Mouse (Mus musculus) liver, embryonic 13.5 days (tissue): ENCODE data around the gene Insr. TPM values are rescaled to one million over a fixed set of nuclear protein-coding genes. Genes with fewer than 3 reads are reported as not detected.

Experiments used
- ATAC-seq: fragments of 200-750 bp; cut with Nextera tagmentation; 2 replicates; pipeline ENCODE4 v1.8.0; 2017; ENCODE audit warnings: low read depth, mild to moderate bottlenecking, moderate number of reproducible peaks, moderate library complexity
- DNase-seq: peaks from one replicate; pipeline ENCODE4 v3.0.0; 2022
- H3K27ac ChIP-seq: fragments of 300-500 bp; sonication (generic); 2 replicates; pipeline ENCODE4 v1.5.1; 2015; ENCODE audit warnings: moderate library complexity, mild to moderate bottlenecking, inconsistent platforms
- H3K27me3 ChIP-seq: fragments of 300-500 bp; sonication (generic); 2 replicates; pipeline ENCODE4 v1.6.1; 2015; ENCODE audit warnings: mild to moderate bottlenecking, inconsistent platforms
- H3K36me3 ChIP-seq: fragments of 300-500 bp; sonication (generic); 2 replicates; pipeline ENCODE4 v1.6.1; 2015; ENCODE audit warnings: mild to moderate bottlenecking, inconsistent platforms
- H3K4me1 ChIP-seq: fragments of 300-500 bp; sonication (generic); replicated peaks from 2 replicates; pipeline ENCODE4 v1.6.1; 2015; ENCODE audit warnings: inconsistent platforms
- H3K4me2 ChIP-seq: fragments of 300-500 bp; sonication (generic); 2 replicates; pipeline ENCODE4 v1.6.1; 2015; ENCODE audit warnings: inconsistent platforms, mild to moderate bottlenecking, moderate library complexity
- H3K4me3 ChIP-seq: fragments of 300-500 bp; sonication (generic); replicated peaks from 2 replicates; pipeline ENCODE4 v1.5.1; 2015; ENCODE audit warnings: mild to moderate bottlenecking, inconsistent platforms
- H3K9ac ChIP-seq: fragments of 300-500 bp; sonication (generic); 2 replicates; pipeline ENCODE4 v1.6.1; 2015; ENCODE audit warnings: mild to moderate bottlenecking, inconsistent platforms
- H3K9me3 ChIP-seq: fragments of 300-500 bp; sonication (generic); replicated peaks from 2 replicates; pipeline ENCODE4 v1.6.1; 2016; ENCODE audit warnings: inconsistent platforms
- WGBS: fragments of 180-500 bp; shearing (Covaris S2); methylation state at CpG from one replicate; pipeline ENCODE4 v1.1.7; 2015; ENCODE audit not compliant: insufficient replicate concordance; 5-methylcytosine and 5-hydroxymethylcytosine counted together
- polyA plus RNA-seq: library from polyadenylated mRNA; unstranded; fragments of >200 nt; fragmentation: Nextera tagmentation; extraction: Ambion mirVana; gene quantifications from 2 replicates; pipeline ENCODE4 v1.2.1, GENCODE M21; 2015

Insr gene
- polyA plus RNA-seq, 1 experiment from 2014 or later: 12.8 TPM

- Histone ChIP-seq H3K27ac (no peak overlapping the region), H3K4me3 (no peak overlapping the region), H3K4me1 (peaks cover 32% of the 10 kb centered on the region), H3K9me3 (no peaks in the 10 kb centered on the region), H3K36me3 (peaks cover 28% of the 10 kb centered on the region), H3K9ac (no peak overlapping the region), H3K4me2 (no peak overlapping the region), H3K27me3 (no peaks in the 10 kb centered on the region)
- no peak for DNase-seq
- WGBS: 81% methylated on average over 6 of the region's 6 CpGs
- ATAC-seq: no peak
Measured at GRCm38 (mm10) chr8:3252665-3253064, 26.8 kb downstream of the Insr start.

DNA sequence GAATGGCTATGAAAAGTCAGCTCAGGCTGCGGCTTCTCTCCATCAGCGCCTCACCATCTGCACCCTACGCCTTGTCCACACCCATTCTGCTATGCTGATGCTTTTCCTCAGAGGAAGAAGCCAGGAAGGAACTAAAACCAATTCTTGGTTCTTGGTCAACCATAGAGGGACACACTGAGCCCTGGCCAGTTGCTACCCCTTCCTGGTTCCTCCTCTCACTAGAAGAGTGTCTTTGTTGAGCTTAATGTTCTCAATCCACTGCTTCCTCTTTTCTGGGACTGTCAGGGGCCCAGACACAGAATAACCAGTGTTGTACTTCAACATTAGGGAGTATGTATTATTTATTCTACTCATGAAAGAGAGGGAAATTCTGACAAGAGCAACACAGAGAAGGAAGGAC is 28.3 kb downstream of the Insr start:
- DNase-seq (no peak), ATAC-seq (0 out of 2 replicates have a peak, but pooled peaks have one; percentile 16)
- Histone ChIP-seq H3K9ac (no peak overlapping the region), H3K4me2 (no peak overlapping the region), H3K4me1 (peaks cover 32% of the 10 kb centered on the region), H3K9me3 (no peaks in the 10 kb centered on the region), H3K27me3 (no peaks in the 10 kb centered on the region), H3K36me3 (peaks cover 27% of the 10 kb centered on the region), H3K27ac (0 out of 2 replicates have a peak overlapping the region, but pooled peaks have one; percentile 6), H3K4me3 (no peak overlapping the region)
- 70% methylated on average over 3 of the region's 3 CpGs for WGBS

DNA sequence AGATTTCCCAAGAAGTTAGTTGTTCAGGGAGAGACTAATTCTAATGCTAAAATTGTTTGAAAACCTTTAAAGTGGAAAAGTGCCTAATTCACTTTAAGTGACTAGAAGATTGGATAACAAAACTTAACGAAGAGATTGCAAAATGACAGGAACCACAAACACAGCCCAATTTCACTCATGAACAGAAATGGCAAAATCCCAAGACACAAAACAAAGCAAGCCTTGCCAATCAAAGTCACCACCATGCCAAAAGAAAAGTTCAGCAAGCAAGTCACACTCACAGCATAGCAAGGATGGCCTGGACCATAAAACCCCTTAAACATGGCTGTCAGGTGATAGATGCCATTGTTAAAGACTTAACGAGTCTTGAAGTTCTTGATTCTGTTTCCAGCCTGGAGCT is 29.5 kb downstream of the Insr start:
- WGBS: 66% methylated on average over 2 of the region's 2 CpGs
- H3K27me3 ChIP-seq: no peaks in the 10 kb centered on the region
- no peak overlapping the region for H3K4me2 ChIP-seq
- no peak overlapping the region for H3K4me3 ChIP-seq
- DNase-seq (no peak), ATAC-seq (no peak)
- peaks cover 34% of the 10 kb centered on the region for H3K36me3 ChIP-seq
- H3K9me3 ChIP-seq: no peaks in the 10 kb centered on the region
- no peak overlapping the region for H3K9ac ChIP-seq
- H3K27ac ChIP-seq: no peak overlapping the region
- peaks cover 32% of the 10 kb centered on the region for H3K4me1 ChIP-seq

DNA sequence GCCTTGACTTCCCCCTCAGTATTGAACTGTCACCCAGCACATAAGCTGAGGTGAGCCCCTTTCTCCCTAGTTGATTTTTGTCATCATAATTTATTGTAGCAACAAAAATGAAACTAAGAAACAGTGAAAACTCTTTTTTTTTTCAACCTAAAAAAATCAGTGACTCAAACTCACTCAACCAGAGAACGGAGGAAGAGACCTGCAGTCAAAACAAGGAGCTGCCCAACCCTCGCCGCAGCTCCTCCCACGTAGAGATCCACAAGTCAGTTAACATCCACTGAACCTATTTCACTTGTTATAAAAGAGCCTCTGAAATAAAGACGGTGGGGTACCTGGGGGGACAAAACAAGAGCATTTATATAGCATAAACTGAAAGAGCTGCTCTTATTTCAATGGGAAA is 30.7 kb downstream of the Insr start:
- 69% methylated on average over 5 of the region's 5 CpGs for WGBS
- H3K9me3 ChIP-seq: no peaks in the 10 kb centered on the region
- H3K4me3 ChIP-seq: no peak overlapping the region
- no peak overlapping the region for H3K4me2 ChIP-seq
- peaks cover 37% of the 10 kb centered on the region for H3K4me1 ChIP-seq
- H3K27ac ChIP-seq: no peak overlapping the region
- H3K36me3 ChIP-seq: peaks cover 27% of the 10 kb centered on the region
- H3K27me3 ChIP-seq: no peaks in the 10 kb centered on the region
- no peak overlapping the region for H3K9ac ChIP-seq
- ATAC-seq (no peak), DNase-seq (no peak)

- Histone ChIP-seq H3K36me3 (peaks cover 23% of the 10 kb centered on the region), H3K27ac (no peak overlapping the region), H3K4me3 (no peak overlapping the region), H3K9ac (no peak overlapping the region), H3K9me3 (no peaks in the 10 kb centered on the region), H3K27me3 (no peaks in the 10 kb centered on the region), H3K4me1 (peaks cover 31% of the 10 kb centered on the region), H3K4me2 (no peak overlapping the region)
- WGBS: 94% methylated on average over 1 of the region's 1 CpGs
- no peak for DNase-seq
- ATAC-seq: no peak
Measured at GRCm38 (mm10) chr8:3247129-3247528, 32.3 kb downstream of the Insr start.

DNA sequence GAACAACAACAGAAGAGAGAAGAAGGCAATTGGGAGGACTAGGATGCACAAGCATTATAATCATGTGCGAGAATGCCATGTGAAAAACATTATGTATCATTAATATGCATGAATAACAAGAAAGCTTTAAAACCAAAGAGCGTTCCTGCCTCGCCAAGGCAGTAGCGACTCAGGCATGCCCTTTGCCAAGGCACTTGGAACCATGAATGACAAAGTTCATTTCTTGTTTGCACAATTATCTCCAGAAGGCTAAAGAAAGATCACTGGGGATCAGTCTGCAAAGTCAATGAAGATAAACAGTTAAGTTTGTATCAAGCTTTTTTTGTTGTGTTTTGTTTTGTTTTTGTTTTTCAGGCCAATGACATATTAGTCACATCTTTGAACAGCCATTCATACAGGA is 36.2 kb downstream of the Insr start:
- Histone ChIP-seq H3K4me1 (peaks cover 11% of the 10 kb centered on the region), H3K9me3 (no peaks in the 10 kb centered on the region), H3K36me3 (peaks cover 9% of the 10 kb centered on the region; the same call in 1 of the 2 replicates), H3K4me2 (no peak overlapping the region), H3K9ac (no peak overlapping the region), H3K27me3 (no peaks in the 10 kb centered on the region), H3K4me3 (no peak overlapping the region), H3K27ac (no peak overlapping the region)
- ATAC-seq: no peak
- WGBS: 79% methylated on average over 4 of the region's 4 CpGs
- no peak for DNase-seq

- 86% methylated on average over 3 of the region's 3 CpGs for WGBS
- DNase-seq (no peak), ATAC-seq (no peak)
Measured at GRCm38 (mm10) chr8:3240725-3241124, 38.7 kb downstream of the Insr start.

GRCm38 (mm10) chr8:3239641-3240040 is 39.8 kb downstream of the Insr start:
- H3K4me1 ChIP-seq: peaks cover 24% of the 10 kb centered on the region
- no peaks in the 10 kb centered on the region for H3K36me3 ChIP-seq
- H3K4me2 ChIP-seq: no peak overlapping the region
- no peaks in the 10 kb centered on the region for H3K27me3 ChIP-seq
- no peak overlapping the region for H3K27ac ChIP-seq
- no peaks in the 10 kb centered on the region for H3K9me3 ChIP-seq
- H3K4me3 ChIP-seq: no peak overlapping the region
- WGBS: 79% methylated on average over 3 of the region's 3 CpGs
- DNase-seq (no peak), ATAC-seq (no peak)
- H3K9ac ChIP-seq: no peak overlapping the region

More at GRCm38 (mm10) chr8:3240725-3241124, 38.7 kb downstream of the Insr start:
- Histone ChIP-seq H3K27me3 (no peaks in the 10 kb centered on the region), H3K9ac (no peak overlapping the region), H3K4me2 (no peak overlapping the region), H3K27ac (no peak overlapping the region), H3K36me3 (peaks cover 4% of the 10 kb centered on the region; the same call in 1 of the 2 replicates), H3K9me3 (no peaks in the 10 kb centered on the region), H3K4me3 (no peak overlapping the region), H3K4me1 (peaks cover 24% of the 10 kb centered on the region)

DNA sequence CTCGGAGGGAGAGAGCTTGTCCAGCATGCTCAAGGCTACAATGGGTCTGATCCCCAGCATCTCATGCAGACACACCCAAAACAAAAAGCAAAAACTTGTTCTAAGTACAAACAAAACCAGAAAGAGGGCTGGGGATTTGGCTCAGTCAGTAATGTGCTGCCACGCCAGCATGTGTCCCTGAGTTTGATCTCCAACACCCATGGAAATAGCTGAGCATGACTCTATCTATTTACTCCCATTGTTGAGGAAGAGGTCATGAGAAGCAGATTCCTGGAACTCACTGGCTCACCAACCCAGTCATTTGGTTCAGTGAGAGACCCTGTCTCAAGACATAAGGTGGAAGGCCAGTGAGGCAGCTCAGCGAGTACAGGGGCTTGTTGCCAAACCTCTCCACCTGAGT is 40.6 kb downstream of the Insr start:
- no peak overlapping the region for H3K27ac ChIP-seq
- 72% methylated on average over 3 of the region's 3 CpGs for WGBS
- H3K9ac ChIP-seq: no peak overlapping the region
- H3K4me1 ChIP-seq: peaks cover 28% of the 10 kb centered on the region
- no peak overlapping the region for H3K4me3 ChIP-seq
- H3K9me3 ChIP-seq: no peaks in the 10 kb centered on the region
- H3K4me2 ChIP-seq: no peak overlapping the region
- ATAC-seq (no peak), DNase-seq (no peak)
- H3K36me3 ChIP-seq: no peaks in the 10 kb centered on the region
- no peaks in the 10 kb centered on the region for H3K27me3 ChIP-seq

DNA sequence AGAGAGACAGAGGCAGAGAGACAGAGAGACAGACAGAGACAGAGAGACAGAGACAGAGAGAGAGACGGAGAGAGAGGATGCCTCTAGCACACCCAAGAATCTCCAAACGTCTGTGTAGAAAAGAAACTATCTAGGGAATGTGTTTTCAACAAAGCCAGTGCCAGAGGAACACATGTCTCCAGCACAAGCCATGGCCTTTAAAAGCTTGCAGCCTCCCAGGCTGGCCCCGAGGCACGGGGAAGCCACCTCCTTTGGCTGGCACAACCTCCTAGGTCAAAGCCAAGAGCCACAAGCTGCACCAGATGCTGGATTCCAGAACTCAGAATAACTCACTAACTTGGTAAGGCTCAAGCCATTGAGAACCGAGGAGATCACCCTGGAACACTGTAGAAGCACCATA is 42.1 kb downstream of the Insr start:
- H3K4me3 ChIP-seq: no peak overlapping the region
- H3K9me3 ChIP-seq: no peaks in the 10 kb centered on the region
- H3K4me1 ChIP-seq: peaks cover 40% of the 10 kb centered on the region
- H3K27me3 ChIP-seq: no peaks in the 10 kb centered on the region
- no peak for DNase-seq
- 64% methylated on average over 5 of the region's 5 CpGs for WGBS
- no peak overlapping the region for H3K27ac ChIP-seq
- no peak for ATAC-seq
- H3K9ac ChIP-seq: no peak overlapping the region
- no peak overlapping the region for H3K4me2 ChIP-seq
- no peaks in the 10 kb centered on the region for H3K36me3 ChIP-seq

GRCm38 (mm10) chr8:3236277-3236676 is 43.1 kb downstream of the Insr start:
- peaks cover 48% of the 10 kb centered on the region for H3K4me1 ChIP-seq
- DNase-seq: no peak
- H3K9ac ChIP-seq: no peak overlapping the region
- H3K27ac ChIP-seq: no peak overlapping the region
- ATAC-seq: no peak
- 49% methylated on average over 3 of the region's 3 CpGs for WGBS
- no peaks in the 10 kb centered on the region; the same call in 1 of the 2 replicates for H3K36me3 ChIP-seq
- no peaks in the 10 kb centered on the region for H3K9me3 ChIP-seq
- H3K4me3 ChIP-seq: no peak overlapping the region
- no peaks in the 10 kb centered on the region for H3K27me3 ChIP-seq
- H3K4me2 ChIP-seq: no peak overlapping the region

DNA sequence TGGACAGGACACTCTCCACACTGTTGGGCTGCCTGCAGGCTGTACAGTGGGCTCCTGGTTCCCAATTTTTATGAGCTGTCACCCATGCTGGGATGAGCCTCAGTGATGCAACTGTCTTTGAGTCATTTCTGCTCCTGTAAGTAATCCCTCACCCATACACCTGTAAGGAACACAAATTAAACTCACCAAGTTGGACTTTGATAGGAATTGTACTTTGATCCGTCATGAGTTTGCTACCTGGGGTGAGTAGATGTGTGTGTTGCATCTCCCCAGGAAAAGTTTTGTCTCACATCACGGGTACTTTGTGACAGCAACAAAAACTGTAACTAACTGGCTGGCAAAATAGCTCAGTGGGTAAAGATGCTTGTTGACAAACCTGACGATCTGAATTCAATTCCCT is 44.8 kb downstream of the Insr start:
- 69% methylated on average over 3 of the region's 3 CpGs for WGBS
- no peak overlapping the region for H3K4me2 ChIP-seq

More for the DNA sequence above, 44.8 kb downstream of the Insr start:
- Histone ChIP-seq H3K4me1 (peaks cover 61% of the 10 kb centered on the region), H3K27ac (no peak overlapping the region), H3K9ac (no peak overlapping the region), H3K36me3 (no peaks in the 10 kb centered on the region; the same call in 1 of the 2 replicates), H3K4me3 (no peak overlapping the region), H3K9me3 (no peaks in the 10 kb centered on the region), H3K27me3 (no peaks in the 10 kb centered on the region)
- DNase-seq (no peak), ATAC-seq (no peak)
